Mouse (Mus musculus) G1E (cell line): Measurements from ENCODE around the gene Fgfr2. TPM values are rescaled to one million over a fixed set of nuclear protein-coding genes. Genes with fewer than 3 reads are reported as not detected.

Experiments
- ATAC-seq: 2 replicates; pipeline ENCODE4 v1.8.0; 2016; ENCODE audit warnings: mild to moderate bottlenecking; ENCODE audit not compliant: insufficient number of reproducible peaks, poor library complexity, low FRiP score, severe bottlenecking; ENCODE audit errors: extremely low read depth
- DNase-seq: peaks from one replicate; pipeline ENCODE4 v3.0.0; 2012; ENCODE audit warnings: low spot score
- H3K27me3 ChIP-seq: 2 replicates; pipeline ENCODE4 v1.6.1; 2012; ENCODE audit warnings: mild to moderate bottlenecking, low read length, inconsistent platforms; ENCODE audit not compliant: insufficient read depth
- H3K36me3 ChIP-seq: replicated peaks from 2 replicates; pipeline ENCODE3; 2012; ENCODE audit warnings: mild to moderate bottlenecking, inconsistent platforms
- H3K4me1 ChIP-seq: 2 replicates; pipeline ENCODE4 v1.6.1; 2012; ENCODE audit warnings: low read depth, low read length, inconsistent platforms, mixed read lengths; ENCODE audit not compliant: insufficient read depth
- H3K4me3 ChIP-seq: 2 replicates; pipeline ENCODE4 v1.5.1; 2012; ENCODE audit warnings: low read depth, mild to moderate bottlenecking, inconsistent platforms, low read length, moderate library complexity, mixed read lengths
- H3K9me3 ChIP-seq: replicated peaks from 2 replicates; pipeline ENCODE4 v1.6.1; 2012; ENCODE audit warnings: inconsistent platforms
- CTCF ChIP-seq: IDR thresholded peaks from 2 replicates; pipeline ENCODE4 v1.5.1; 2012; ENCODE audit warnings: low read depth, low read length, inconsistent platforms, mixed read lengths
- GATA1 ChIP-seq: IDR thresholded peaks from 2 replicates; pipeline ENCODE4 v1.6.1; 2012; ENCODE audit warnings: borderline replicate concordance, low read length, inconsistent platforms, mixed read lengths
- GATA2 ChIP-seq: IDR thresholded peaks from 2 replicates; pipeline ENCODE4 v1.6.1; 2012; ENCODE audit warnings: low read depth, low read length, inconsistent platforms, borderline replicate concordance
- POLR2AphosphoS5 ChIP-seq: IDR thresholded peaks from 2 replicates; pipeline ENCODE4 v1.6.1; 2012; ENCODE audit warnings: low read depth, low read length, inconsistent platforms; ENCODE audit not compliant: insufficient replicate concordance
- TAL1 ChIP-seq: conservative IDR thresholded peaks from 2 replicates; pipeline ENCODE4 v1.6.1; 2012; ENCODE audit warnings: low read depth, low read length, inconsistent platforms, mixed read lengths
- polyA plus RNA-seq: library from polyadenylated mRNA; stranded (reverse); fragments of >175 nt; gene quantifications from 2 replicates; pipeline ENCODE4 v1.2.3, GENCODE M21; 2012
- total RNA-seq, 2 experiments: library from RNA; stranded (forward) in 1 of 2; stranded (reverse) in 1 of 2; fragments of 200-1000 nt in 1 of 2; fragments of >200 nt in 1 of 2; fragmentation: Nextera tagmentation in 1 of 2; gene quantifications; 2 replicates each; pipeline ENCODE4 v1.2.3; 2014 to 2017

The Fgfr2 gene
- total and polyA plus RNA-seq, 3 experiments: 0.22 TPM; not detected in 2

DNA sequence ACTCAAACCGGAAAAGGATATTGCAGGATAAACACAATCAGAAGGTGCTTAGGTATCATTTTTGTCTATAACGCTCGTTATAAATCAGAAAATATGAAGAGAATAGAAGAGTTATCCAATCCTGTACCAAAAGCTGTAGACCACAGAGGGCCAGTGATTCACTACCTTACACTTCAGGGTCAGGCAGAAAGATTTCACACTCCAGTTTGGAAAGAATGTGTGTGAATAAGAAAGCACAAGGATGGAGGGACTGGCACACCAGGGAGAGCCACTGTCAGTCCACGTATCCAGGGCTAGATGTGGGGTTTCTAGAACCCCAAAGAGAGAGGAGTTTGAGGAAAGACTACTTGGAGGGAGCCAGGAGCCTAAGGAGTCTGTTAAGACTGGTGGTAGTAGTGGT is 546.3 kb downstream of the Fgfr2 start:
- ATAC-seq (no peak), DNase-seq (no peak)
- no peak overlapping the region for H3K4me3 ChIP-seq
- no peaks in the 10 kb centered on the region for H3K9me3 ChIP-seq
- no peak for TF ChIP-seq TAL1
- TF ChIP-seq GATA1: no peak
- TF ChIP-seq CTCF: no peak
- no peak for TF ChIP-seq POLR2AphosphoS5
- no peak for TF ChIP-seq GATA2
- H3K36me3 ChIP-seq: peaks cover 5% of the 10 kb centered on the region
- H3K4me1 ChIP-seq: peaks cover 16% of the 10 kb centered on the region
- H3K27me3 ChIP-seq: peaks cover 13% of the 10 kb centered on the region; the same call in 1 of the 2 replicates

DNA sequence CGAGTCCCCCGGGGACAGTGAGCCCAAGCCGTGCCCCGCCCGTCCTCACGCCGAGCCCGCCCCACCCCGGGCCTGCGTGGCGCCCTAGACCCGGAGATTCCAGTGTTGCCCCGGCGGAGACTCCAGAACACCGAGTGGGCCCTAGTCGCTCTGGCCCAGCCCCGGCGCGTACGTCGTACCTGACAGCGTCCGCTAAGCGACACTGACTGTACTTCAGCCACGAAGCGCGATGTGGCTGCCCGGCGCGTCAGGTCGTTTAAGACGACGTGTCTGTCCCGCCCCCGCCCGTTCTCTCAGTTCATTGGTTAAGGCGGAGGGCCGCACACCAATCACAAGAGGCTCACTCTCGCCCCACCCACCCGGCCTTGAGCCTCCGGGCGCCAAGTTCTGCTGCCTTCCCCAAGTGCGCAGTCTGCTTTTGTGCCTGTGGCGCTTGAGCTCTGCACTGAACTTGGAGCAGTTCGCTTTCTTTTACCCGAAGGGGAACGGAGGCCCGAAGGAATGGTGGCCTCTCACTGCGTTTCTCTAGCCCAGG is 547.0 kb downstream of the Fgfr2 start, which contains the start of gene Oat:
Oat (minus strand) TSS at position 283 of the 535 bp plus-strand sequence.
- Histone ChIP-seq H3K4me3 (peak within 1 kb of the TSS; percentile 79), H3K36me3 (peaks cover 11% of the 10 kb centered on the region), H3K27me3 (peaks cover 9% of the 10 kb centered on the region; the same call in 1 of the 2 replicates), H3K4me1 (peaks cover 16% of the 10 kb centered on the region), H3K9me3 (no peaks in the 10 kb centered on the region)
- peak; percentile 93 for DNase-seq
- peak; percentile 94 for ATAC-seq
- no peak for TF ChIP-seq CTCF
- TF ChIP-seq GATA2: no peak
- no peak for TF ChIP-seq GATA1
- no peak for TF ChIP-seq POLR2AphosphoS5
- no peak for TF ChIP-seq TAL1

DNA sequence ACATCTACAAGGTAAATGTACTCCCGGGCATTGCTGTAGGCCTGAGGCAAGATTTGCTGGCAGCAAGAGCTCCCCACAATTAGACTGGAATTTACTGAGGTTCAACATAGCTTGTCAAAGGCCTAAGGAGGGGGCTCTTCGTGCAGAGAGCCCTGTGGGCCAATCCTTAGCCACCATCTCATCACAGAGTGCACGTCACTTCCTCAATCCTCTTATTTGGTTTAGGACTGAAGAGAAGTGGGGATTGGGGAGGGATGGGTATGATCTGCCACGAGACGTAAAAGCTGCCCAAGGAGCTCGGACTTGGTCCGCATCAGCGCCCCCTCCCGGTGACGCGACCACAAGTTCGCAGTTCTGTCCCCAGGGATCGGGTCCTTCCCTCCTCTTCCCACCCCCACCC is 547.5 kb downstream of the Fgfr2 start:
- Histone ChIP-seq H3K9me3 (no peaks in the 10 kb centered on the region), H3K27me3 (peaks cover 6% of the 10 kb centered on the region; the same call in 1 of the 2 replicates), H3K4me1 (peaks cover 16% of the 10 kb centered on the region), H3K36me3 (peaks cover 13% of the 10 kb centered on the region), H3K4me3 (peak overlapping the region; percentile 79)
- DNase-seq (peak; percentile 90), ATAC-seq (peak; percentile 90)
- TF ChIP-seq CTCF (peak; percentile 49; the same call in 1 of the 2 replicates), TAL1 (no peak)

DNA sequence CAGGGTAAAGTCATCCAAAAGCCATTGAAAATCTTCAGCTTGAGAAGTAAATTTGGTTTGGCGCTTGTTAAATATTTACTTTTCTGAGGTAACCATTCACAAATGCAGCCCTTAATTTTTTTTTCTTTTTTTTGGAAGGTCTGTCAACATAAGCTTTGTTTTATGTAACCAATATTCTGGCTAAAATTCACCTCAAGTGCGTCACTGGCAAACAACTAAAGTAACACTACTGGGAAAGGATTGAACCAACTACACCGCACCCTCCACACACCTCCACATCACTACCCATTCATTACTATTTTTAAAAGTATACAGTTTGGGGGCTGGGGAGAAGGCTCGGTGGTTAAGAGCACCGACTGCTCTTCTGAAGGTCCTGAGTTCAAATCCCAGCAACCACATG is 548.5 kb downstream of the Fgfr2 start:
- Histone ChIP-seq H3K4me3 (no peak overlapping the region), H3K4me1 (peaks cover 16% of the 10 kb centered on the region)

DNA sequence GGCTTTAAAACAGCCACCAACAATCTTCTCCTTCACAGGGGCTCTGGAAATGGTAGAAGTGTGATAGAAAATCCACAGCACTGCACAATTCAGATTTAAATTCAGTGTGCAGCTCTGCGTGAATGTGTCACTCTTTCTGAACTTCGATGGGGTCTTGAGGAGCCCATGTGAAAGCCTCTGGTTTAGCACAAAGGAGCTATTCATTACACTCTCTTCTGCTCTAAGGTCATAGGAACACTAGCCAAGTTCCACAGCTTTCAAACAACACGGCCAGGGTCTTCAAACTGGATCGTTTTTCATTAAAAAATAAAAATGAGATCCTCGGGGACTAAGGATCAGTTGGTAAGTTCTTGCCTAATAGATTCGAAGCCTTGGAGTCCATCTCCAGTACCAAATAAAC is 549.9 kb downstream of the Fgfr2 start:
- DNase-seq (no peak), ATAC-seq (no peak)
- H3K4me1 ChIP-seq: peaks cover 16% of the 10 kb centered on the region
- H3K4me3 ChIP-seq: no peak overlapping the region
- TF ChIP-seq TAL1 (no peak), GATA2 (no peak), GATA1 (no peak), CTCF (no peak), POLR2AphosphoS5 (no peak)
- no peaks in the 10 kb centered on the region for H3K9me3 ChIP-seq
- H3K36me3 ChIP-seq: peaks cover 37% of the 10 kb centered on the region
- H3K27me3 ChIP-seq: no peaks in the 10 kb centered on the region

More for the DNA sequence above, 548.5 kb downstream of the Fgfr2 start:
- H3K36me3 ChIP-seq: peaks cover 23% of the 10 kb centered on the region
- DNase-seq (no peak), ATAC-seq (no peak)
- no peak for TF ChIP-seq GATA2
- H3K9me3 ChIP-seq: no peaks in the 10 kb centered on the region
- peaks cover 6% of the 10 kb centered on the region; the same call in 1 of the 2 replicates for H3K27me3 ChIP-seq

DNA sequence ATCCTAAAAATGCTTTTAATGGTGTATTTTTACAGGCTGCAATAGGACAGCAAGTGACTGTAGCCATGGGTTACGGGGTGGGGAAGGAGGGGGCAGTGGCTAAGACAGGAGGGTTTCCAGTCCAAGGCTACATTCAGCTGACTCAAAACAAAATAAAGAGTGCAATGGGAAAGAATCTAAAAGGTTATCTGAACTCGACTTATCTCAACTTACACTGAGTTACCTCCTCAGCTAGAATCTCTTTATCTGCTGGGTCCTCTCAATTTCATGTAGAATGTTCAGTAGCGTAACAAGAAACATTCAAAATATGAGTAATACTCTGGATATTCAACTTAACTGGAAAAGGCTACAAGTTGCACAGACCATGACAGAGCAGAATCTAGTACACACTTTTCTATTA is 550.4 kb downstream of the Fgfr2 start:
- Histone ChIP-seq H3K27me3 (no peaks in the 10 kb centered on the region), H3K4me1 (peaks cover 16% of the 10 kb centered on the region), H3K36me3 (peaks cover 42% of the 10 kb centered on the region), H3K4me3 (no peak overlapping the region), H3K9me3 (no peaks in the 10 kb centered on the region)
- DNase-seq (no peak), ATAC-seq (no peak)
- TF ChIP-seq POLR2AphosphoS5 (no peak), TAL1 (no peak), GATA2 (no peak), GATA1 (no peak), CTCF (no peak)

DNA sequence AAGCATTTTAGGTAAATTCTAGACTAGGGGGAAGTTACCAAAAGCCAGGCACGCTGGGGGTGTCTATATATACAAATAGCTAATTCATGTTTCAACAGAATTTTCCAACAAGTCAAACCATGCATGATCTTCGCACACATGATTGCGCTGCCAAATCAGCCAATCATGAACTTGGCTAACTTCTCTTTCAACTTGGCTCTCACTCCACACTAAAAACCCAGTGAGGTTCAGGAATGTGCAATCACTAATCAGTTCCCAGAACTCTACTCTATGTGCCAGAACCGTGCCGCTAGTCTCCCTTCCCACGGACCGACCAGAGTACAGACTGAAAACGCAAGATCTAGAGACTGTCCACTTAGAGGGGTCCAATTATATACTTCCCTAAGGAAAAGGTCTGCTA is 551.7 kb downstream of the Fgfr2 start:
- DNase-seq (no peak), ATAC-seq (no peak)
- Histone ChIP-seq H3K4me3 (no peak overlapping the region), H3K9me3 (no peaks in the 10 kb centered on the region), H3K4me1 (peaks cover 10% of the 10 kb centered on the region), H3K36me3 (peaks cover 52% of the 10 kb centered on the region), H3K27me3 (no peaks in the 10 kb centered on the region)
- TF ChIP-seq CTCF: no peak
- TF ChIP-seq GATA2: no peak
- TF ChIP-seq POLR2AphosphoS5: no peak
- no peak for TF ChIP-seq TAL1
